Mouse (Mus musculus) myocyte (in vitro differentiated cells): Measurements from ENCODE around the gene Golim4. TPM values are rescaled to one million over a fixed set of nuclear protein-coding genes. Genes with fewer than 3 reads are reported as not detected.

Experiments used
- H3K27me3 ChIP-seq: one replicate; pipeline ENCODE4 v1.6.1; 2011; ENCODE audit not compliant: control insufficient read depth, insufficient read depth, insufficient read length
- H3K36me3 ChIP-seq: one replicate; pipeline ENCODE4 v1.6.1; 2011; ENCODE audit not compliant: control insufficient read depth, insufficient read depth
- H3K4me2 ChIP-seq: one replicate; pipeline ENCODE4 v1.6.1; 2011; ENCODE audit warnings: low read depth, control low read depth
- H3K4me3 ChIP-seq: one replicate; pipeline ENCODE4 v1.5.1; 2011; ENCODE audit warnings: mild to moderate bottlenecking, control low read depth, moderate library complexity
- H3K79me2 ChIP-seq: one replicate; pipeline ENCODE4 v1.6.1; 2011; ENCODE audit not compliant: control insufficient read depth, insufficient read depth
- H3ac ChIP-seq: one replicate; pipeline ENCODE4 v1.6.1; 2011; ENCODE audit not compliant: control insufficient read depth, insufficient read length
- CEBPB ChIP-seq: IDR thresholded peaks from 2 replicates; pipeline ENCODE4 v1.6.1; 2011; ENCODE audit warnings: mild to moderate bottlenecking, moderate library complexity; ENCODE audit not compliant: poor library complexity, insufficient read depth, severe bottlenecking
- E2F4 ChIP-seq: IDR thresholded peaks from one replicate; pipeline ENCODE4 v1.6.1; 2011; ENCODE audit warnings: mild to moderate bottlenecking, control low read depth, moderate library complexity; ENCODE audit not compliant: insufficient read depth
- MAX ChIP-seq: IDR thresholded peaks from one replicate; pipeline ENCODE4 v1.6.1; 2011; ENCODE audit warnings: low read depth, mild to moderate bottlenecking, control low read depth
- MYOD1 ChIP-seq, 3 experiments: IDR thresholded peaks; one replicate each; pipeline ENCODE4 v1.6.1; 2011; ENCODE audit warnings: control low read depth in 2 of 3, low read depth in 2 of 3, mild to moderate bottlenecking in 2 of 3, moderate library complexity in 1 of 3; ENCODE audit not compliant: insufficient read length in 2 of 3, control insufficient read depth in 1 of 3
- MYOG ChIP-seq, 3 experiments: IDR thresholded peaks; one replicate each; pipeline ENCODE4 v1.6.1; 2011; ENCODE audit warnings: control low read depth in 2 of 3, low read depth in 2 of 3, mild to moderate bottlenecking in 2 of 3; ENCODE audit not compliant: insufficient read length in 2 of 3, control insufficient read depth in 1 of 3, insufficient read depth in 1 of 3
- POLR2A ChIP-seq: IDR thresholded peaks from one replicate; pipeline ENCODE4 v1.6.1; 2011; ENCODE audit warnings: low read depth, mild to moderate bottlenecking, control low read depth, moderate library complexity; ENCODE audit not compliant: insufficient read length
- POLR2AphosphoS2 ChIP-seq: IDR thresholded peaks from one replicate; pipeline ENCODE4 v1.6.1; 2011; ENCODE audit warnings: low read depth, control low read depth; ENCODE audit not compliant: insufficient read length
- REST ChIP-seq: IDR thresholded peaks from one replicate; pipeline ENCODE4 v1.6.1; 2011; ENCODE audit warnings: mild to moderate bottlenecking, control low read depth, moderate library complexity; ENCODE audit not compliant: insufficient read depth, insufficient read length
- SRF ChIP-seq: IDR thresholded peaks from one replicate; pipeline ENCODE4 v1.6.1; 2011; ENCODE audit warnings: low read depth; ENCODE audit not compliant: control insufficient read depth, insufficient read length
- TCF12 ChIP-seq: IDR thresholded peaks from one replicate; pipeline ENCODE4 v1.6.1; 2011; ENCODE audit warnings: mild to moderate bottlenecking, control low read depth; ENCODE audit not compliant: poor library complexity, insufficient read depth, severe bottlenecking
- TCF3 ChIP-seq: IDR thresholded peaks from one replicate; pipeline ENCODE4 v1.6.1; 2011; ENCODE audit warnings: low read depth, control low read depth; ENCODE audit not compliant: insufficient read length
- USF1 ChIP-seq: IDR thresholded peaks from one replicate; pipeline ENCODE4 v1.6.1; 2011; ENCODE audit warnings: low read depth, mild to moderate bottlenecking, control low read depth, moderate library complexity
- polyA plus RNA-seq: library from polyadenylated mRNA; unstranded; fragments of >200 nt; fragmentation: generic; extraction: Trizol; gene quantifications from one replicate; pipeline ENCODE4 v1.2.1, GENCODE M21; 2012; ENCODE audit warnings: missing spikeins

Gene Golim4
- polyA plus RNA-seq, 1 experiment = 11.7 TPM

GRCm38 (mm10) chr3:75936152-75936551, 20.6 kb downstream of the Golim4 start:
- Histone ChIP-seq H3K36me3 (no peaks in the 10 kb centered on the region), H3K79me2 (no peaks in the 10 kb centered on the region), H3K4me3 (no peak overlapping the region), H3K27me3 (no peaks in the 10 kb centered on the region), H3K4me2 (no peak overlapping the region), H3ac (no peak overlapping the region)
- TF ChIP-seq MYOG (IDR thresholded peaks at IDR 0.05; ENCODE audit: control insufficient read depth in 1 of 3, insufficient read depth in 1 of 3, insufficient read length in 2 of 3, low read depth in 2 of 3) (no peak), POLR2AphosphoS2 (no peak), USF1 (no peak), SRF (no peak), E2F4 (no peak), CEBPB (no peak), MAX (no peak), TCF12 (no peak), REST (no peak), MYOD1 (IDR thresholded peaks at IDR 0.05; ENCODE audit: control insufficient read depth in 1 of 3, insufficient read length in 2 of 3, low read depth in 2 of 3) (no peak), TCF3 (no peak), POLR2A (no peak)

GRCm38 (mm10) chr3:75930659-75931225, 26.0 kb downstream of the Golim4 start:
- no peaks in the 10 kb centered on the region for H3K36me3 ChIP-seq
- no peak overlapping the region for H3K4me3 ChIP-seq
- H3K79me2 ChIP-seq = peaks cover 5% of the 10 kb centered on the region
- H3ac ChIP-seq = no peak overlapping the region
- no peaks in the 10 kb centered on the region for H3K27me3 ChIP-seq
- no peak overlapping the region for H3K4me2 ChIP-seq
- TF ChIP-seq MYOD1 (IDR thresholded peaks at IDR 0.05; ENCODE audit: control insufficient read depth in 1 of 3, insufficient read length in 2 of 3, low read depth in 2 of 3) (no peak), E2F4 (no peak), MAX (no peak), TCF12 (no peak), POLR2AphosphoS2 (no peak), MYOG (IDR thresholded peaks at IDR 0.05; ENCODE audit: control insufficient read depth in 1 of 3, insufficient read depth in 1 of 3, insufficient read length in 2 of 3, low read depth in 2 of 3) (no peak), CEBPB (no peak), POLR2A (no peak), SRF (no peak), REST (no peak), TCF3 (no peak), USF1 (no peak)

GRCm38 (mm10) chr3:75929926-75930548, 26.7 kb downstream of the Golim4 start:
- TF ChIP-seq CEBPB = no peak
- TF ChIP-seq SRF = no peak
- no peak for TF ChIP-seq USF1
- Histone ChIP-seq H3K27me3 (no peaks in the 10 kb centered on the region), H3K4me3 (no peak overlapping the region)

GRCm38 (mm10) chr3:75926327-75926726, 30.4 kb downstream of the Golim4 start:
- Histone ChIP-seq H3K4me3 (no peak overlapping the region), H3K79me2 (peaks cover 12% of the 10 kb centered on the region), H3K4me2 (no peak overlapping the region), H3K36me3 (no peaks in the 10 kb centered on the region), H3K27me3 (no peaks in the 10 kb centered on the region), H3ac (no peak overlapping the region)
- TF ChIP-seq E2F4 = no peak
- TF ChIP-seq TCF3 = no peak
- TF ChIP-seq MAX = no peak
- TF ChIP-seq MYOD1 (IDR thresholded peaks at IDR 0.05; ENCODE audit: control insufficient read depth in 1 of 3, insufficient read length in 2 of 3, low read depth in 2 of 3) = no peak
- TF ChIP-seq USF1 = no peak
- no peak for TF ChIP-seq CEBPB
- no peak for TF ChIP-seq TCF12
- no peak for TF ChIP-seq SRF
- no peak for TF ChIP-seq MYOG (IDR thresholded peaks at IDR 0.05; ENCODE audit: control insufficient read depth in 1 of 3, insufficient read depth in 1 of 3, insufficient read length in 2 of 3, low read depth in 2 of 3)
- TF ChIP-seq POLR2A = no peak
- no peak for TF ChIP-seq POLR2AphosphoS2
- no peak for TF ChIP-seq REST

More at GRCm38 (mm10) chr3:75929926-75930548, 26.7 kb downstream of the Golim4 start:
- Histone ChIP-seq H3ac (no peak overlapping the region), H3K36me3 (no peaks in the 10 kb centered on the region), H3K4me2 (no peak overlapping the region), H3K79me2 (peaks cover 5% of the 10 kb centered on the region)

- TF ChIP-seq POLR2AphosphoS2 = no peak
- no peak for TF ChIP-seq MYOG (IDR thresholded peaks at IDR 0.05; ENCODE audit: control insufficient read depth in 1 of 3, insufficient read depth in 1 of 3, insufficient read length in 2 of 3, low read depth in 2 of 3)
- TF ChIP-seq SRF = no peak
- no peak for TF ChIP-seq CEBPB
- TF ChIP-seq TCF12 = no peak
- TF ChIP-seq POLR2A = no peak
- no peak for TF ChIP-seq MYOD1 (IDR thresholded peaks at IDR 0.05; ENCODE audit: control insufficient read depth in 1 of 3, insufficient read length in 2 of 3, low read depth in 2 of 3)
- TF ChIP-seq USF1 = no peak
- no peak for TF ChIP-seq TCF3
- TF ChIP-seq REST = no peak
- TF ChIP-seq MAX = no peak
- TF ChIP-seq E2F4 = no peak
- Histone ChIP-seq H3K27me3 (no peaks in the 10 kb centered on the region), H3K36me3 (no peaks in the 10 kb centered on the region), H3K4me3 (no peak overlapping the region), H3K79me2 (peaks cover 12% of the 10 kb centered on the region), H3K4me2 (no peak overlapping the region), H3ac (no peak overlapping the region)
These were observed 31.6 kb downstream of the Golim4 start for GRCm38 (mm10) chr3:75925123-75925522.
